Mouse (Mus musculus) forebrain, embryonic 10.5 days (tissue): ENCODE data around the gene Spns3. TPM values are rescaled to one million over a fixed set of nuclear protein-coding genes. Genes with fewer than 3 reads are reported as not detected.
"Not testable (repeated sequence)": the region's sequence is repeated elsewhere in the genome, so short reads cannot be mapped to it uniquely, and the experiment has no call there.

Experiments
- DNase-seq: peaks from one replicate; pipeline ENCODE4 v3.0.0-alpha.2; 2017; ENCODE audit warnings: low spot score; ENCODE audit errors: extremely low spot score
- H3K27ac ChIP-seq: fragments of 300-500 bp; sonication (generic); 2 replicates; pipeline ENCODE4 v1.5.1; 2016; ENCODE audit warnings: mild to moderate bottlenecking
- H3K27me3 ChIP-seq: fragments of 300-500 bp; sonication (generic); 2 replicates; pipeline ENCODE4 v1.6.1; 2016; ENCODE audit warnings: mild to moderate bottlenecking; ENCODE audit not compliant: poor library complexity, severe bottlenecking
- H3K36me3 ChIP-seq: fragments of 300-500 bp; sonication (generic); replicated peaks from 2 replicates; pipeline ENCODE4 v1.6.1; 2016; ENCODE audit warnings: mild to moderate bottlenecking, moderate library complexity
- H3K4me1 ChIP-seq: fragments of 300-500 bp; sonication (generic); 2 replicates; pipeline ENCODE4 v1.6.1; 2016
- H3K4me3 ChIP-seq: fragments of 300-500 bp; sonication (generic); 2 replicates; pipeline ENCODE4 v1.5.1; 2016; ENCODE audit warnings: mild to moderate bottlenecking, moderate library complexity
- H3K9me3 ChIP-seq: fragments of 300-500 bp; sonication (generic); 2 replicates; pipeline ENCODE4 v1.6.1; 2016; ENCODE audit warnings: mild to moderate bottlenecking, moderate library complexity
- WGBS: fragments of 180-500 bp; shearing (Covaris S2); methylation state at CpG from one replicate; pipeline ENCODE4 v1.1.7; 2016; 5-methylcytosine and 5-hydroxymethylcytosine counted together
- polyA plus RNA-seq: library from polyadenylated mRNA; unstranded; fragments of >200 nt; fragmentation: Nextera tagmentation; extraction: Ambion mirVana; gene quantifications from 2 replicates; pipeline ENCODE4 v1.2.1, GENCODE M21; 2016

Spns3 gene
- polyA plus RNA-seq, 1 experiment from 2014 or later: 0.20 TPM

DNA sequence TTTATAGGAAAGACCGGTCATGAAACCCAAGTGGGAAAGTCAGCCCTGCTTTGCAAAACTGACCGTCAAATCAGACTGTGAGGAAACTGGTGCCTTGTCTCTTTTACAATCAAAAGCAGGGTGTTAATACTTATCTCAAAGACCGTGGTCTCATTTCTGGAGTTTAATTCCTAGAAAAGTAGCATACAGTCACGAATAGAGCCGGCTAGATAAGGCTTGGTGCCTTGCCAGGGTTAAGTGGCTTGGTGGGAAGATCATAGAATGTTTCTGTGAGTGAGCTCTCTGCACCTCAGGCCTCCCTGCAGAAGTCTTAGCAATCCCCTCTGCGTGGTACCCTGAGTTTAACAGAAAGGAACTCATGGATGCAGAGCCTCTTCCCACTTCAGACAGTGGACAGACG is 5.6 kb downstream of the Spns3 start:
- Histone ChIP-seq H3K36me3 (no peaks in the 10 kb centered on the region), H3K9me3 (no peaks in the 10 kb centered on the region), H3K4me1 (no peaks in the 10 kb centered on the region; the same call in 1 of the 2 replicates), H3K4me3 (no peak overlapping the region), H3K27ac (no peak overlapping the region), H3K27me3 (no peaks in the 10 kb centered on the region)
- no peak for DNase-seq
- 83% methylated on average over 7 of the region's 7 CpGs for WGBS

DNA sequence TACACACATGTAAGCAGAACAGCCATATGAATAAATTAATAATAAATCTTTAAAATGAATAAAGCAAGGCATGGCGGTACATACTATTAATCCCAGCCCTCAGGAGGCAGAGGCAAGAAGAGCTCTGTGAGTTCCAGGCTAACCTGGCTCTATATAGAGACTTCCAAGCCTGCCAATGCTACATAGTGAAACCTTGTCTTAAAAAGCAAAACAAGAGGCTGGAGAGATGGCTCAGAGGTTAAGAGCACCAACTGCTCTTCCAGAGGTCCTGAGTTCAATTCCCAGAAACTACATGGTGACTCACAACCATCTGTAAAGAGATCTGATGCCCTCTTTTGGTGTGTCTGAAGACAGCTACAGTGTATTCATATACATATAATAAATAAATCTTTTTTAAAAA is 6.6 kb downstream of the Spns3 start:
- not testable (repeated sequence) for DNase-seq, H3K27ac ChIP-seq, H3K36me3 ChIP-seq, H3K9me3 ChIP-seq, H3K27me3 ChIP-seq, H3K4me1 ChIP-seq, H3K4me3 ChIP-seq
- 98% methylated on average over 1 of the region's 1 CpGs for WGBS

DNA sequence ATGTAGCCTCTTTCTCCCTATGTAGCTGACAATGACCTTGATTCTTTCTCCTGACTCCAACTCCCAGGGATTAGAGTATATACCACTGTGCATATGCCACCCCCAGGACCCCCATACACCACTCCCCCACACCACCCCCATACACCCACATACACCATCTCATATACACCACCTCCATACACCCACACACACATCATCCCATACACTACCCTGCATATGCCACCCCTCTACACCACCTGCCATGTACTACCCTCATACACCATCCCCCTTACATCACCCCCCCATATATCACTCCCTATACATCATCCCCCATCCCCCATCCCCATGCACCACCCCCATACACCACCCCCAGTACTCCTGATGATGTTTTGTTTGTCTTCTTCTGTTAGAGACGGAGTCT is 7.7 kb downstream of the Spns3 start:
- H3K4me1 ChIP-seq: peaks cover 6% of the 10 kb centered on the region; the same call in 1 of the 2 replicates
- H3K27ac ChIP-seq: no peak overlapping the region
- WGBS: 94% methylated on average over 1 of the region's 1 CpGs

DNA sequence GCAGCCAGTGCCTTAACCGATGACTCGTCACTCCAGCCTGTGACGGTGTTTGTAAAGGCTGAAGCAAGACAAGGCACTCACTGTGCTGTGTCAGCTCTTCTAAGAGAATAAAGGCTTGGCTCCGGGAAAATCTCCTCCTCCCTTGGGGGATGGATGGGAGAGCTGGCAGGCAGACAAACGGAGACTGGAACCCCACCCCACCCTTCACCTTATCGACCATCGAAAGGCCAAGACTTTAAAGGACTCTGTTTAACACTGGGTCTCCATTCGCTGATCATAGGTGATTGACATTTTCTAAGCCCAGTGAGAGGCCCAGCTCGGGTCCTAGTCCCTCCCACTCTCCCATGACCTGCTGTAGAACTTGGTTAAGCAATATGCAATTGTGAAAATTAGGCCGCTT is 8.4 kb downstream of the Spns3 start:
- H3K9me3 ChIP-seq: no peaks in the 10 kb centered on the region
- no peaks in the 10 kb centered on the region for H3K36me3 ChIP-seq
- no peak overlapping the region for H3K4me3 ChIP-seq
- 69% methylated on average over 10 of the region's 10 CpGs for WGBS
- H3K27me3 ChIP-seq: no peaks in the 10 kb centered on the region
- H3K4me1 ChIP-seq: 0 out of 2 replicates have a peak, but pooled peaks cover 6% of the 10 kb centered on the region
- no peak for DNase-seq
- H3K27ac ChIP-seq: no peak overlapping the region

More for the DNA sequence above, 7.7 kb downstream of the Spns3 start:
- H3K27me3 ChIP-seq: no peaks in the 10 kb centered on the region
- no peaks in the 10 kb centered on the region for H3K9me3 ChIP-seq
- DNase-seq: no peak
- no peaks in the 10 kb centered on the region for H3K36me3 ChIP-seq
- no peak overlapping the region for H3K4me3 ChIP-seq

DNA sequence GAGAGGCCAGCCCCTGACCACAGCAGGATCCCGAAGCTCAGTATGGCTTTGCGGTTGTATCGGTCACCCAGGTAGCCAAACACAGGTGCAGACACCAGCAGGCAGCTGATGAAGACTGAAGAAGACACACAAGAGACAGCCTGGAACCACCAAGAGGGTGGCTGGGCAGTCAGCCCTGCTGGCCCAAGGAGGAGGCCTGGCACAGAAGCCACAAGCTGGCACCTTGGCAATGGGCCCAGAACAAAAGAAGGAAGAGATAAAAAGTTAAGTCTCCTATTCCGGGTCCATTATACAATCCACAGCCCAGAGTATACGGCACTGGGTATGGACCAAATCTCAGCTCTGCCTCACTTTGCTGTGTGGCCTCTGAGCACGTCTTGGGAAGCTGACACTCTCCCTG is 9.9 kb downstream of the Spns3 start:
- 0 out of 2 replicates have a peak, but pooled peaks cover 3% of the 10 kb centered on the region for H3K9me3 ChIP-seq
- H3K4me1 ChIP-seq: 0 out of 2 replicates have a peak, but pooled peaks cover 6% of the 10 kb centered on the region
- WGBS: 89% methylated on average over 6 of the region's 6 CpGs
- no peak overlapping the region for H3K27ac ChIP-seq
- H3K27me3 ChIP-seq: no peaks in the 10 kb centered on the region
- DNase-seq: no peak
- no peak overlapping the region for H3K4me3 ChIP-seq
- H3K36me3 ChIP-seq: no peaks in the 10 kb centered on the region

DNA sequence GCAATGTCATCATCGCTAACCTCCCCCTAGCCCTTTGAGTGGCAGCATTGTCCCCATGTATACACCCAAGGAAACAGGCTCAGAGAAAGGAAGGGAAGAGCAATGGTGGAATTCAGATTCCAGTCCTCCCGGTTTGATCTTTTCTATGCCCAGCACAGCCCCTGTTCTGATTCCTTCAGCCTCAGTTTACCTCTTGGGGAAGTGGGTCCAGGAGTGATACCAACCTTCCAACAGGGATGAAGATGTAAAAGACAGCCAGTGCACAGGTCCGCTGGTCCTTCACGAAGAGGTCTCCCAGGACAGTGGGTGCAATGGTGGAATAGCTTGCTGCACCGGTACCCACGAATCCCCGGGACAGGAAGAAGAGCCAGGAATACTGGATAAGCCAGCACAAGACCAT is 11.5 kb downstream of the Spns3 start:
- no peak for DNase-seq
- no peak overlapping the region for H3K4me3 ChIP-seq
- H3K9me3 ChIP-seq: 0 out of 2 replicates have a peak, but pooled peaks cover 5% of the 10 kb centered on the region
- no peak overlapping the region for H3K27ac ChIP-seq
- H3K27me3 ChIP-seq: no peaks in the 10 kb centered on the region
- 0 out of 2 replicates have a peak, but pooled peaks cover 6% of the 10 kb centered on the region for H3K4me1 ChIP-seq
- 91% methylated on average over 7 of the region's 7 CpGs for WGBS
- no peaks in the 10 kb centered on the region for H3K36me3 ChIP-seq

DNA sequence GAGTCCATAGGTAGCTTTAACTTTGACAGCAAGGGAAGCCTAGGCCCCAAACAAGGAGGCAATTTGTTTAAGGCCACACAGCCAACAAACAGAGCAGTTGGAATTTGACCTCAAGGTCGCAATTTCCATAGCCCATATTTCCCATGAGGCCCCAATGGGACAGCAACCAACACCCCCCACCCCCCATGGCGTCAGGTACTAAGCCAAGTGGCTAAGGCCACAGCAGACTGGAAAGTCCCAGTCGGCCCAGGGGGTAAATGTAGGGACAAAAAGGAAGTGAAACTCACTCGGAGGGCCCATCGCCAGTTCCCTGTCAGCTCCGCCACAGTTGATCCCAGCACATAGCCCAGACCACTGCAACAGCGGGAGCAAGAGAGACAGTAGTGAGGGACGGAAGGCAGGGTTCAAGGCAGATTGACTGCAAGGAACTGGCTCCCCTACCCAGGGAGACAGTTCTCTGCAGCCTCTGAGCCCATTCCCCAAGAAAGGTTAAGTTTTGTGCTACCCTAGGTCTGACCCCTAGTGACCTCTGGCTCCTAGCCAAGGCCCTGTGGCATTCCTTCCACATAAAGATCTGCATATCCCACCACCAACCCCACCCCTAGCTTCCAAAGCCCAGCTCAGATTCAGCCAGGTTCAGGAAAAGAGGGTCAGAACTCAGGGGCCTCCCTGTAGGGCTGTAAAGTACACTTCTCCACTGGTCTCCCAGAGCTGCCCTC is 12.1 kb downstream of the Spns3 start:
- Histone ChIP-seq H3K9me3 (0 out of 2 replicates have a peak, but pooled peaks cover 5% of the 10 kb centered on the region), H3K4me1 (0 out of 2 replicates have a peak, but pooled peaks cover 6% of the 10 kb centered on the region), H3K36me3 (no peaks in the 10 kb centered on the region), H3K27ac (no peak overlapping the region), H3K4me3 (no peak overlapping the region), H3K27me3 (no peaks in the 10 kb centered on the region)
- DNase-seq: no peak
- WGBS: 75% methylated on average over 8 of the region's 8 CpGs

DNA sequence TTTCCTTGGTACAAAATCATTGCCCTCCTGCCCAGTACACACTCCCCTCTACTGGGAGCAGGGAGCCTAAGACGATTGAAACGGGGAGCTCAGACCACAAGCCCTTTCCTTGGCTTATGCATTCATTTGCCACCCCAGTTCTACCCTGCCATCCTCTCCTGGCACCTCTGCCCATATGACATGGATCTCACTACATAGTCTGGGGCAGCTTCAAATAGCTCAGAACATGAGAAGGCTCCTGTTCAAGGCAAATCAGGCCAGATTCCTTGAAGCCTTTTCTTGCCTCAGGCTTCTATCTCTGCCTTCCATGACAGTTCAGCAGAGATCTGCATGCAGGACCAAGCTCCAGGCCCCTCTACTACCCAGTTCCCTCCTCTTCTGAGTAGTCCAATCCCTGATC is 12.8 kb downstream of the Spns3 start:
- 100% methylated on average over 2 of the region's 2 CpGs for WGBS
- Histone ChIP-seq H3K27me3 (no peaks in the 10 kb centered on the region), H3K4me3 (no peak overlapping the region)

DNA sequence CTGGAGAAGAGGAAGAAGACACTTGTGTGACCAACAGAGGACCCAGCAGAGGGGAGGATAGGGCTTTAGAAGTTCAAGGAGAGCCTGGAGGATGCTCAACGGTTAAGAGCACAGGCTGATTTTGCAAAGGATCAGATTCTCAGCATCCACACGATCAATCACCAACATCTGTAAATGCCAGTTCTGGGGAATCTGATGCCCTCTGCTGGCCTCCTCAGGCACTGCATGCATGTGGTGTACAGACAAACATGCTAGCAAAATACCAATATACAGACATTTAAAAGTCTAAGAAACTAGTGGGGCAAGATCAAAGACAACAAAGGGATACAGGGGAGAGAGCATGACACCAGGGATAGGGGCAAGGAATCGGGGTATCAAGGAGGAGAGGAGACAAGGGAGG is 14.8 kb downstream of the Spns3 start:
- Histone ChIP-seq H3K36me3 (no peaks in the 10 kb centered on the region), H3K27ac (no peak overlapping the region), H3K4me3 (no peak overlapping the region), H3K4me1 (0 out of 2 replicates have a peak, but pooled peaks cover 6% of the 10 kb centered on the region), H3K27me3 (no peaks in the 10 kb centered on the region), H3K9me3 (0 out of 2 replicates have a peak, but pooled peaks cover 5% of the 10 kb centered on the region)
- no peak for DNase-seq
- WGBS: 82% methylated on average over 3 of the region's 3 CpGs

More for the DNA sequence above, 12.8 kb downstream of the Spns3 start:
- Histone ChIP-seq H3K9me3 (0 out of 2 replicates have a peak, but pooled peaks cover 5% of the 10 kb centered on the region), H3K27ac (no peak overlapping the region), H3K36me3 (no peaks in the 10 kb centered on the region), H3K4me1 (0 out of 2 replicates have a peak, but pooled peaks cover 6% of the 10 kb centered on the region)
- DNase-seq: no peak

DNA sequence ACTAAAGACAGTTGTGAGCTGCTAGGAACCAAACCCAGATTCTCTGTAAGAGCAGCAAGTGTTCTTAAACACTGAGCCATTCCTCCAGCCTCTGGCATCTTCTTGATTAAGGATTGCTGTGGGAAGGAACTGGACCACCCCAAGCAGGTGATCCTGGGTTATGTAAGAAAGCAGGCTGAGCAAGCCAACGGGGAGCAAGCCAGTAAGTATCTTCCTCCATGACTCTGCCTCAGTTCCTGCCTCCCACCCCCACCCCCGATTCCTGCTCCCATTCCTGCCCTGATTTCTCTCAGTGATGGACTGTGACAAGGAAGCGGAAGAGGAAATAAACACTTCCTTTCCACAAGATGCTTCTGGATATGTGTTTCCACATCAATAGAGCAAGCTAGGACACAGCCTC is 17.4 kb downstream of the Spns3 start:
- no peak for DNase-seq
- H3K27me3 ChIP-seq: no peaks in the 10 kb centered on the region
- no peaks in the 10 kb centered on the region for H3K36me3 ChIP-seq
- H3K9me3 ChIP-seq: 0 out of 2 replicates have a peak, but pooled peaks cover 5% of the 10 kb centered on the region
- no peak overlapping the region for H3K4me3 ChIP-seq
- whole genome bisulfite sequencing: 88% methylated on average over 3 of the region's 3 CpGs
- no peaks in the 10 kb centered on the region for H3K4me1 ChIP-seq
- H3K27ac ChIP-seq: no peak overlapping the region

DNA sequence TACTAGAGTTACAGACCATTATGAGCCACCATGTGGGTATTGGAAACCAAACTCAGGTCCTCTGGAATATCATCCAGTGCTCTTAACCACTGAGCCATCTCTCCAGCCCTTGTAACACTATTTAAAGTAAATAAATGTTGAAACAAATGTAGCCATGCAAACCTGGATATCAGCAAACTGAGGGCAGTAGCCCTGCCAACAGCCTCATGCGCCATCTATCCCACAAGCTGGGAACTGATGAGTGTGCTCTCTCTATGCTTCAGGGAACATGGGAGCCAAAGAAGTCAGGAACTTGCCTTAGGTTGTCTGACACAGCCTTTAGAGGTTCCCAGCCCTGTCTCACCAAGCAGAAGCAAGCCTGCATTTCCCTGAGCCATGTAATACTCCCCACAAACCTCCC is 18.7 kb downstream of the Spns3 start:
- WGBS: 80% methylated on average over 1 of the region's 1 CpGs
- no peak for DNase-seq

DNA sequence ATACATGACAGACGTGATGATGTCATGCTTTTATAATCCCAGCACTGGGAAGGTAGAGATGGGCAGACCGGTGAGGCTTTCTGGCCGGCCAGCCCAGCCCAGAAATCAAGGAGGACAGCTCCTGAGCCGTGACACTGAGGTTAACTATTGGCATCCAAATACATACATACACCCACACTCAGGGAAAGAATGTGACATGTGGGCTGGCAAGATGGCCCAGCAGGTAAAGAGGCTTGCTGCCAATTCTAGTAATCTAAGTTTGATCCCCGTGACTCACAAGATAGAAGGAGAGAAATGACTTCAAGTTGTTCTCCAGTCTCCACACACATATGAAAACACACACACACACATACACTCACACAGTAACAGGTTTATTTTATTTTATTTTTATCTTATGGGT is 19.2 kb downstream of the Spns3 start:
- Histone ChIP-seq H3K4me3 (no peak overlapping the region), H3K27me3 (no peaks in the 10 kb centered on the region), H3K4me1 (no peaks in the 10 kb centered on the region), H3K36me3 (no peaks in the 10 kb centered on the region), H3K9me3 (0 out of 2 replicates have a peak, but pooled peaks cover 5% of the 10 kb centered on the region), H3K27ac (no peak overlapping the region)
- DNase-seq: no peak
- 84% methylated on average over 5 of the region's 5 CpGs for WGBS

More for the DNA sequence above, 18.7 kb downstream of the Spns3 start:
- no peak overlapping the region for H3K4me3 ChIP-seq
- no peaks in the 10 kb centered on the region for H3K36me3 ChIP-seq
- H3K27me3 ChIP-seq: no peaks in the 10 kb centered on the region
- H3K4me1 ChIP-seq: no peaks in the 10 kb centered on the region
- H3K27ac ChIP-seq: no peak overlapping the region
- H3K9me3 ChIP-seq: 0 out of 2 replicates have a peak, but pooled peaks cover 5% of the 10 kb centered on the region

DNA sequence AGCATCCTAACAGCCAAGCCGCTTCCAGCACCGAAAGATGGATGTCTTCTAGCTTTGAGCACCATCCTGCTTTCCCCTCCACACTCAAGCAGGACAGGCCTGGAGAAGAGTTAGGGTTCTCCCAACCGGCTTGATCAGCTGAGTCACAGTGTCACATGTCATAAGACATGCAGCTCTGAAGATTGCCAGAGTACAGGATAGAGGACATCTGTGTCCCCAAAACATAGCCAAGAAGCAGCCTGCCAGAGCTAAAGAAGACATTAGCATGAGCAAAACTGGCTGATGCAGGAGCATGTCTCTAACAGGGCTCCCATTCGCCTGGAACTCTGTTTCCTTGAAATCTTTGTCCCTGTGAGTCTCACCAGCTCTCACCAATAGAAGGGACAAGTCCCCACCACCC is 24.1 kb downstream of the Spns3 start:
- 89% methylated on average over 4 of the region's 4 CpGs for WGBS
- Histone ChIP-seq H3K4me1 (no peaks in the 10 kb centered on the region), H3K9me3 (no peaks in the 10 kb centered on the region), H3K27me3 (no peaks in the 10 kb centered on the region), H3K27ac (no peak overlapping the region), H3K4me3 (no peak overlapping the region), H3K36me3 (no peaks in the 10 kb centered on the region)
- DNase-seq: no peak
